Mouse (Mus musculus): ENCODE results near the gene Kars.

The Kars gene

DNA sequence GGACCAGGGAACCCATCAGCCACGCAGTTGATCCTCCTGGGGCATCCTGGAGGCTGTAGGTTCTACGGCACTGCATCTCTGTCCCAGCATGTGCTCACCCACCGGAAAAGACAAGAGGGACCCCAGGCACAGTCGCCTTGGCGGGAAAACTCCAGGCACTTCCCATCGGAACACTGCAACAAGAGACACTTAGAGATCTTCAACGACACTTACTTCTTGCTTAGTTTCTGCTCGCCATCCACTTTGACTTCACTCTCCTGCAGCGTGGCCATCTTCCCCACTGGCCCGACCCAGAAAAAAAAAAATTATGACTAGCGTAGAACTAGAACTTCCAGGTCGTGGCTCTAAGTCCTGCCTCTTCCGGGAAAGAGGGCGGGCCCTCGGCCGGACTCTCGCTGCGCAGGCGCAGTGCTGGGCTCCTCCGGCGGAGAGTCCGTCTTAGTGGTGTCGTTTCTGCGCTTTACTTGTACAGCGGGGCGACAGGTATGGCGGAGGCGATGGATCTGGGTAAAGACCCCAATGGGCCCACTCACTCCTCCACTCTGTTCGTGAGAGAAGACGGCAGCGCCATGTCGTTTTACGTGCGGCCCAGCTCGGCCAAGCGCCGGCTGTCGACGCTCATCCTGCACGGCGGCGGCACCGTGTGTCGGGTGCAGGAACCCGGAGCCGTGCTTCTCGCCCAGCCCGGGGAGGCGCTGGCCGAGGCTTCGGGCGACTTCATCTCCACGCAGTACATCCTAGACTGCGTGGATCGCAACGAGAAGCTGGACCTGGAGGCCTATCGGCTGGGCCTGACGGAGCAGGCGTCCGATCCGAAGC is at the start of gene Kars, which contains the start of gene Terf2ip:
Gene Kars, minus strand, starts transcription at position 327 of the 819 bp plus-strand sequence.
Gene Terf2ip, plus strand, starts transcription at position 402 of the 819 bp plus-strand sequence.
- DNase-seq (ENCODE audit: low spot score): peak; percentile 91

DNA sequence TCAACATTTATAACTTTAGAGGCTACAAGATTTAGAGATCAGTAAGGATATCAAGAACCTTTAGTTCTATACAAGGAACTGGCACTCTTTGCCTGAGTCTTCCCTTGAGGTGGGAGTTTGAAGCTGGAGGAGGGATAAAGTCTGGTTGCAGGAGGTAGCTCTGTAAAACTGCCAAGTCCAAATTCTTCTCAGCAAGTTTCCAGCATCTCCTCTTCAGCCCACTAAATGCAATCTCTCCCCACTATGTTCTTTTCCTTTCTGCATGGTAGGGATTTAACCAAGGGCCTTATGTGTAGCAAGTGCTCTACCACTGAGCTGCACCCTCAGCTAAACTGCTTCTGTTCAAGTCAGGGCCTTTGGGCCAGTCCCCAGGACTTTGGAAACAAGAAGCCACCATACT is 43.3 kb upstream of the Kars start:
- no peak for DNase-seq (ENCODE audit: low spot score)

GRCm38 (mm10) chr8:112051537-112051936 is 40.4 kb upstream of the Kars start:
- DNase-seq (ENCODE audit: low spot score): no peak

DNA sequence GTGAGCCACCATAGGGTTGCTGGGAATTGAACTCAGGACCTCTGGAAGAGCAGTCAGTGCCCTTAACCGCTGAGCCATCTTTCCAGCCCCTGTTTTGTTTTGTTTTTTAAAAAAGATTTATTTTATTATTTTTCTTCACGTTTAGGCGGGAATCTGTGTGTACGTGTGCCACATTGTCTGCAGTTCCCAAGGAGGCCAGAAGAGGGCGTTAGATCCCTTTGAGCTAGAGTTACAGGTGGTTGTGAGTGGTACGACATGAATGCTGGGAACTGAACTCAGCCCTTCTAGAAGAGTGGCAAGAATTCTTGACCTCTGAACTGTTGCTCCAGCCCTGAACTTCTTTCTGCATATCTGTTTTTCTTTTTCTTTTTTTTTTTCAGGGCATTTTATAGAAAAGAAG is 38.9 kb upstream of the Kars start:
- no peak for DNase-seq (ENCODE audit: low spot score)

GRCm38 (mm10) chr8:112048293-112048692 is 37.2 kb upstream of the Kars start:
- DNase-seq (ENCODE audit: low spot score): no peak

DNA sequence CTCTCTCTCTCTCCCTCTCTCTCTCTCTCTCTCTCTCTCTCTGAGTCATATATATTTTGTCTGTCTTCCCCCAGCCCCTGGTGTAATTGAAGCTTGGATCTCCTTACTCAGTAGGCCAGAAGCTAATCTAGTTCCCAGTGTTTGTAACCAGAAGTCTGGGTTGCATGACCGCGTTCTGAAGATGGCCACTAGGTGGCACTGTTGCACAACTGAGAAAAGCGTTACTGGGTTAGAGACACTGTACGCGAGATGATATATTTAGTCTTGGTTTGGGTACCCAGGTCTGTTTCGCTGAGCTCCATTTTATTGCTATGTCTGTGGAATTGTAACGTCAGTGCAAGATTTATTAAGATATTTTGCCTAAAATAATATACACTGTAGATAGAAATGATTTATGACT is 34.8 kb upstream of the Kars start:
- peak; percentile 46 for DNase-seq (ENCODE audit: low spot score)

DNA sequence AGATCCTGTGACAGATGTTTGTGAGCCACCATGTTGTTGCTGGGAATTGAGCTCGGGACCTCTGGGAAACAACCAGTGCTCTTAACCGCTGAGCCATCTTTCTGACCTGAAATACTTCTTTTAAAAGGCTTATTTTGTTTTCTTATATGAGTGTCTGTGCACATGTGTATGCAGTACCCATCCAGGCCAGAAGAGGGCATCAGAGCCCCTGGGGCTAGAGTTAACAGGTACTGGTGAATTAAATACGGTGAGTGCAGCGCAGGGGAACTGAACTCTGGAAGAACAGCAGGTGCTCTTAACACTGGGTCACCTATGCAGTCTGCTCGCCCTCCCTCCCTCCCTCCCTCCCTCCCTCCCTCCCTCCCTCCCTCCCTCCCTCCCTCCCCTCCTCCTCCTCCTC is 34.1 kb upstream of the Kars start:
- no peak for DNase-seq (ENCODE audit: low spot score)

DNA sequence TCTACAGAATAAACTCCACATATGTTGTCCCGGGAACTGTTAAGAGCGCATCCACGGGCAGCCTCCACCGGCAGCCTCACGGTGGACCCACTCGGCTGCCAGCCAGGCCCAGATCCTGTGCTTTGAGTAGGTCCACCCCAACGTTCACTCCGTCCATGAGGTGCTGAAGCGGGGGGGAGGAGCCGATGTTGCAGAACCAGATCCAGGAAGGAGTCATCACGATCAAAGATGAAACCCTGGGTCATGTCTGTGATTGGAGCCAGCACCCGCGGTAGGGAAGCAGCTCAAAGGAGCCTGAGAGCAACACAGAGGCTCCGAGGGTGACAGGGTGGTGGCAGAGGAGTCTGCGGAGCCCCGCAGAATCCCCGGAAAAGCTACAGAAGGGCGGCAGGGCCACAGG is 26.4 kb upstream of the Kars start:
- DNase-seq (ENCODE audit: low spot score): no peak

DNA sequence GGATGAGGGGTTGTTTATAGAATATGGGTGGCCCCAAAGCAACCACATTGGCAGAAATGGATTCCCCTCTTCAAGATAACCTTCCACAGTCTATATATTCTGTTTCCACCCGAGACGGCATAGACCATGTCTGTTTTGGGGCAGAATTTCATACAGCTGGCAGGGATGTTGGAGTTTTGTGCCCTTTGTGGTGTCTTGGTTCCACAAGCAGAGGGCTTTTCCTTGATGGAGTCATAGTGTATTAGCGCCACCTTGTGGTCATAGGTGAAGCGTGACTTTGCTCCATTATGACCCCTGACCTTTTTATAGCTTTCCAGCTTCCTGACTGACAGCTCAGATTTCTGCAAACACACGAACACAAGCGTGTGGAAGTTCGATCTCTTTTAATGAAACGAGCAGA is 23.5 kb upstream of the Kars start:
- peak; percentile 43 for DNase-seq (ENCODE audit: low spot score)

- no peak for DNase-seq (ENCODE audit: low spot score)
Observed at GRCm38 (mm10) chr8:112033071-112033470, 21.9 kb upstream of the Kars start.

GRCm38 (mm10) chr8:112030663-112031062 is 19.5 kb upstream of the Kars start:
- no peak for DNase-seq (ENCODE audit: low spot score)

DNA sequence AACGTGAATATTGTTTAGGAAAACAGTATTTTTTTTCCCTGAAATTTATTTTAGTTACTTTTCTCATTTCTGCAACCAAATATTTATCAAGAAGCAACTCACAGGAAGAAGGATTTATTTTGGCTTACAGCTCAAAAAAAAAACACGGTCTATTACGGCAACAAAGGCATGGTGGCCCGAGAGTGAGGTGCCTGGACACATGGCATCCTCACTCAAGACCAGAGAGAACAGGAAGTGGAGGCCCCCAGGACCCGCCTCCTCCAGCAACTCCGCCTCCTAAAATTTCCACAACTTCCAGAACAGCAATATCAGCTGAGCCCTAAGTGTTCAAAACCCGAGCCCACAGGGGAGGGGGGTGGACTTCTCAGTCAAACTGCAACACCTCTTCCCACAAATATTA is 18.3 kb upstream of the Kars start:
- DNase-seq (ENCODE audit: low spot score): no peak

GRCm38 (mm10) chr8:112014936-112015335 is 3.8 kb upstream of the Kars start, which contains the start of gene Gm6793:
Gene Gm6793 (minus strand): TSS chr8:112015036.
- DNase-seq (ENCODE audit: low spot score): no peak

DNA sequence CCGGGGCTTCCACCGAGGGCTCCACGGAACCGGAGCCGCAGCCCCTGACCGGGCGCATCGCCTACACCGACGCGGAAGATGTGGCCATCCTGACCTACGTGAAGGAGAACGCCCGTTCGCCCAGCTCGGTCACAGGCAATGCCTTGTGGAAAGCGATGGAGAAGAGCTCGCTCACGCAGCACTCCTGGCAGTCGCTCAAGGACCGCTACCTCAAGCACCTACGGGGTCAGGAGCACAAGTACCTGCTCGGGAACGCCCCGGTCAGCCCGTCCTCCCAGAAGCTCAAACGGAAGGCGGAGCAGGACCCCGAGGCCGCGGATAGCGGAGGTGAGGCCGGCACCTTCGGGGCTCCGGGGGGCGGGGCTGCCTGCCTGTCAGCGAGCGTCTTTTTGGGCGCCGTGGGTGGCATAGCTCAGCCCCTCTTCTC is 706 bp upstream of the Kars start:
- peak; percentile 34 for DNase-seq (ENCODE audit: low spot score)

DNA sequence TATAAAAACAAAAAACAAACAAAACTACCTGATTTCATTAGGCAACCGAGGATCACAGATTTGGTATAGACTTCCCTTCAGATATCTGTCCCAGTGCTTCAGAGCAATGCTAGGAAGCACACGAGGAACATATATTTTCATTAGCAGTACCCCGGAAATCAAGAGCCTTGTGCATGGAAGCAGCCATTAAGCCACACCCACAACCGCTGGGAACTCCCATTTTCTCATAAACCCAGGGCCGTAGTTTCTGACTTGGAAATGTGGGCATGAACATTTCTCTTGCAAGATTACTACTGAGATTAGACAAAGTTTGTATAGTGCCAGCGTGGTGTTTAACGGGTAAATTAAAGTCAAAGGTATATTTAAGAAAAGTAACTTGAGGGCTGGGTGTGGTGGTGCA is 1.6 kb downstream of the Kars start:
- no peak for DNase-seq (ENCODE audit: low spot score)

DNA sequence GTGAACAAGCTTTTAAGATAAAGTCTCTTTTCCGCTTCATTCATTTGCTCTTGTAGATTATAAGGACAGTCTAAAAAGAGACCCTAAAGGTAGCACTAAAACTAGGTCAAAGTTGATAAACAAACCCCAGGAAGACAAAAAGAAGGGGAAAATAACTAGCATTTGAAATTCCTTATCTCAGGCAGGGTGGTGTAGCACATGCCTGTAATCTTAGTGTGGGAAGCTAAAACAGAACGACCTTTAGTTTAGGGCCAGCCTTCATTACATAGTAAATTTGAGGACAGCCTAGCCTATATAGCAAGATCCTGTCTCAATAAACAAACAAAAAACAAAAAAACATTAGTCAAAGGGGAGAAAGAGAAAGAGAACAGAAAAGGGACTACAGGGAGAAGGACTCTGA is 3.5 kb downstream of the Kars start:
- DNase-seq (ENCODE audit: low spot score): no peak

DNA sequence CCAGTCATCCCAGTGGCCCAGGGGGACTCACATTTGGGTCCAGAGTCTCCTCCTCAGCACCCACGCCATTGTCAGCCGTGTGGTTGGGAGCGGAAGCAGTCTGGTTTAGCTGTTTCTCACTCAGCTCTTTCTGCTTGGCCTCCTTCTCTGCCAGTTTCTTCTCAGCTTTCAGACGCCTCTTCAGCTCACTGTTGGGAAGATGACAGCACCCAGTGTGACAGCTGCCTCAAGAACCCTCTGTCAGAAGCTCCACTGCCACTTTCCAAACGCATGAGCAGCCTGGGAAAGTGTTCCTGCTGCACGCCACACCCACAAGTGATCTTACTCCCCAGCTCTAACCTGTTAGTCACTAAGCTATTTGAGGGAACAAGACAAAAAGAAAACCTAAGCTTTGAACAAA is 5.5 kb downstream of the Kars start:
- no peak for DNase-seq (ENCODE audit: low spot score)

DNA sequence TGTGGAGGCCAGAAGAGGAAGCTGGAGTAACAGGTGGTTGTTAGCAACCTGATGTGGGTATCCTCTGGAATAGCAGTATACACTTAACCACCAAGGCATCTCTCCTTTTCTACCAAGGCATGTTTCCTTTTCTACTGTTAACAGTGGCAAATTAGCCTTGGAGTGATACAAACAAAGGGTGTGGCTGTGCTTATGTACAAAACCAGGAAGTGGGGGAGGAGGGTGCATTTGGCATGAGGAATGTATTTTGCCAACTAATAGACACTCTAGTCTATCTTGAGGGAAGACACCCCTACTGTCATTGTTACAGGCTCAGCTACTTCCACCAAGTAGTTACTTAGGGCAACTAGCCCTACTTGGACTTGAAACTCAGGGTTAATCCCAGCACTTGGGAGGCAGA is 6.4 kb downstream of the Kars start:
- DNase-seq (ENCODE audit: low spot score): no peak

GRCm38 (mm10) chr8:111992703-111993039 is 18.5 kb downstream of the Kars start:
- DNase-seq (ENCODE audit: low spot score): no peak

GRCm38 (mm10) chr8:111992013-111992702 is 19.0 kb downstream of the Kars start, which contains the start of gene Adat1:
Gene Adat1 (minus strand): TSS chr8:111992302.
- peak; percentile 83 for DNase-seq (ENCODE audit: low spot score)

- DNase-seq (ENCODE audit: low spot score): no peak
Observed at GRCm38 (mm10) chr8:111991278-111991677, 19.8 kb downstream of the Kars start.

DNA sequence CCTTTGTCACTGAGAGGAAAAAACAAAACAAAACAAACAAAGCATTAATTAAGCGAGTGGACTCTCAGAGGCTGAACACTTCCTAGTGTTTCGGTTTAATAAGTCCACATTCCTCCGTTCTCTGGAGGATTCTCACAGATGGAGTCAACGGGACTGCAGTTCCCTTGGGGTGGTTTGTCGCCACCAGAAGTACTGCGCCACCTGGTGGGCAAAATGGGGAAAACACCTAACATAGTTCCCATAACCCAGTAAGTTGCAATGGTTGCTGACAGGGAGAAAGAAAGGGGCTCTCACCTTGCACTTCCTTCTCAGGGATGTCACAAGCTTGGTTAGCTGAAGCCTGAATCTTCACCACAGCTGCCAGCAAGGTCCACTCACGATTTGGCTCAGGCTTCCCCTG is 21.2 kb downstream of the Kars start:
- peak; percentile 70 for DNase-seq (ENCODE audit: low spot score)

DNA sequence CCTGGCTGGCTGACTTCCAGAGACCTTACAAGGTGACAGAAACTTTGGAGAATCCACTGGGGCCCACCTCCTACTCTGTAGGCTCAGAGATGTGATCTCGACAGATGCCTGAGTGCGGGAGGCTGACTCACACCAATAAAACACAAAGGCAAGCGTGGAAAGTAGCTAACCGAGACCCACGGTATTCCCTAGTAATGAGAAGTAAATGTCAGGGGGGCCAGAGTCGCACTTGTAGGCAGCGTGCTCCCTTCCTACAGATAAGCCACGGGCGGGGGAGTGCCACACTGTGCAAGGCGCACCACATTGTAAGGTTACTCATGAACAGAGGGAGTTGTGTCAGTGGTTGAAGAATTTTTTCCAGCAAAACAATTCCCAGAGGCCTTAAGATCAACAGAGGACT is 26.6 kb downstream of the Kars start:
- DNase-seq (ENCODE audit: low spot score): no peak

All from T-cell, adult 2 months (primary cell).